Mouse (Mus musculus): ENCODE results near the gene Serbp1. TPM values are rescaled to one million over a fixed set of nuclear protein-coding genes. Genes with fewer than 3 reads are reported as not detected.

Serbp1 gene
- 220 TPM for polyA plus RNA-seq (2015; fragmentation: Illumina TruSeq; extraction: RNeasy Lipid Tissue Mini Kit (QIAGEN cat#74804); ENCODE audit: low read depth, low replicate concordance)

DNA sequence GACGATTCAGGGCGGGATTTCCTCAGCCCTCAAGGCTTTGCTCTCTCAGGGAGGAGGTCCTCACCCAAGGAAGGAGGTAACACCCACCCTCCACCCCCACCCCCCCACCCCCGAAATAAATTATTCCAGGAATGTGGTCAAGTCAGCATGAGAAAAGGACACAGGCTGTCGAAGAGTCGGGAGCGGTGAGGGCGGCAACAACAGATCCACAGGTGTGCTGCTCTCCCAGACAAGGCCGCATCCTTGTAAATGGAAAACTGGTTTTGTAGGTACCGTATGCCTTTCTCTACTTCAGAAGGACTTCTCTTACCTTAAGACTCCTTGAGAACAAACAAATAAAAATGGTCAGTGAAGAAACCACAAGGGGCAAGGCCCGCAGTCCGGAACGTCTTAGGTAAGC lies at the start of gene Serbp1:
Gene Serbp1 (plus strand): TSS at position 200 of the 400 bp plus-strand sequence.

Other genes starting within 250 kb of the Serbp1 start
- 17.7 TPM for gene Gadd45a, start 200.7 kb upstream of the Serbp1 start, polyA plus RNA-seq (2015; fragmentation: Illumina TruSeq; extraction: RNeasy Lipid Tissue Mini Kit (QIAGEN cat#74804); ENCODE audit: low read depth, low replicate concordance)
- not detected for gene Il12rb2, start 138.0 kb downstream of the Serbp1 start, polyA plus RNA-seq (2015; fragmentation: Illumina TruSeq; extraction: RNeasy Lipid Tissue Mini Kit (QIAGEN cat#74804); ENCODE audit: low read depth, low replicate concordance)